Mouse (Mus musculus) ES-Bruce4 (cell line): ENCODE data around the gene Tmem107.

Source experiments
- CTCF ChIP-seq: IDR thresholded peaks from one replicate; pipeline ENCODE4 v1.8.1; 2011; ENCODE audit warnings: low read depth, low read length
- EP300 ChIP-seq: IDR thresholded peaks from 2 replicates; pipeline ENCODE4 v1.6.1; 2011; ENCODE audit warnings: low read depth, low read length; ENCODE audit not compliant: insufficient read depth
- POLR2A ChIP-seq: IDR thresholded peaks from one replicate; pipeline ENCODE4 v1.8.1; 2011; ENCODE audit warnings: low read length; ENCODE audit not compliant: insufficient read depth

DNA sequence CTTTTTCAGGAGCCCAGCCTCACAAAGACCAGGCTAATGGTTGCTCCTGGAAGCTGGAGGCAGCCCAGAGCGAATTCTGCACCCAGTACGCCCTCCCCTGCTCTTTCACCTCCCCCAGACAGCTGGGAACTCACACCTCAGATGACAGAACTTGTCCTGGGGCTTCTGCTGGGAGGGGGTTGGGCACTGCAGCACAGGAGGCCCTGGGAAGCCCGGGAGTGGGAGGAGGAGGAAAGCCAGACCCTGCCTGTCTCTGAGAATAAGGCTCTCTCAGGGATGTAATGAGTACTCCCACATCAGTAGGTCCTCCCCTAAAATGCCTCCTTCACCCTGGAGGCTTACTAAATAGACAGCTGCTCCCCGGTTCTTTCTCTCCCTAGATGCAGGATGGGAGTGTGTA, 16.5 kb downstream of the Tmem107 start:
- TF ChIP-seq EP300 (no peak), CTCF (no peak), POLR2A (no peak)
